Mouse (Mus musculus) heart, postnatal 0 days (tissue): ENCODE data around the gene Hus1b.

Experiments
- CTCF ChIP-seq: IDR thresholded peaks from 2 replicates; pipeline ENCODE4 v1.5.1; 2016; ENCODE audit warnings: antibody characterized with exemption, control low read depth, low read depth
- EP300 ChIP-seq: IDR thresholded peaks from 2 replicates; pipeline ENCODE4 v1.6.1; 2016; ENCODE audit warnings: antibody characterized with exemption, low read depth

GRCm38 (mm10) chr13:30949181-30949580 is 1.6 kb upstream of the Hus1b start:
- TF ChIP-seq CTCF (no peak), EP300 (no peak)
